Mouse (Mus musculus) left cerebral cortex, adult 18-20 months (tissue): ENCODE measurements around the gene Whamm. TPM values are rescaled to one million over a fixed set of nuclear protein-coding genes. Genes with fewer than 3 reads are reported as not detected.

Experiments used
- DNase-seq, 2 experiments: peaks; one replicate each; pipeline ENCODE4 v3.0.0; 2021 to 2022; ENCODE audit warnings: low spot score in 2 of 2, mixed read lengths in 1 of 2
- total RNA-seq, 2 experiments: library from RNA; stranded (reverse); gene quantifications; 2 replicates each; pipeline ENCODE4 v1.2.3; 2021

Whamm gene
- total RNA-seq, 2 experiments from 2014 or later: 15.1 to 17.5 TPM

DNA sequence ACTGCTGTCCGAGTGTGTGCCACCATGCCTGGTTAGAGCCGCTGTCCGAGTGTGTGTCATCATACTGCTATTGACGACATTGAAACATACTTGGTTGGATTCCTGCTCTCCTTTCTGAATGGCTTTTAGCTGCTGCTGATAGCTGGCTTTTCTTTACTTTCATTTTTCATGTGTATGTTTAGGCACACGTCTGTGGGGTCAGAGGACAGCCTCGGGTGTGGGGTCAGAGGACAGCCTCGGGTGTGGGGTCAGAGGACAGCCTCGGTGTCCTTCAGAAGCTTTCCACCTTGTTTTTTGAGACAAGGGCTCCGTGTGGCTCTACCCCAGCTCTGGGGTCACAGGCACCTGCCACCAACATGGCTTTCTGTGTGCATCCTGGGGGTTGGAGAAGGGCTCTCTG lies 21.6 kb downstream of the Whamm start:
- DNase-seq: no peak

DNA sequence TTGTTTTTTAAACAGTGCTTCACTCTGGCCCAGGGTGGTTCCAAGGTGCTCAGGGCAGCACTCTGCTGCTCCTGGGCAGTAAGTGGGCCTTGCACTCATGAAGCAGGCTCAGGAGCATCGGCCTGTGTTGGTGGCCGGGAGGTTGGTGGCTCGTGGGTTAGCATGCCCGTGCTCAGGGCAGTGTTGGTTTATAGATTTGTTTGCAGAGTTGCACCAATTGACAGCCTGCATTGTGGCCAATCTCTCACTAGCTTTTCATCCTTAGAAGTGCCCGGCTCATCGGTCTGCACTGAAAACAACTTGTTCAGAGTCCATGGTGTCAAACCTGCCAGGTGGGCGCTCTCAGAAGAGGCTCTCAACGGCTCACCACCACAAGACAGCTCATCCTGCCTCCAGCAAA lies 22.3 kb downstream of the Whamm start:
- DNase-seq: no peak

DNA sequence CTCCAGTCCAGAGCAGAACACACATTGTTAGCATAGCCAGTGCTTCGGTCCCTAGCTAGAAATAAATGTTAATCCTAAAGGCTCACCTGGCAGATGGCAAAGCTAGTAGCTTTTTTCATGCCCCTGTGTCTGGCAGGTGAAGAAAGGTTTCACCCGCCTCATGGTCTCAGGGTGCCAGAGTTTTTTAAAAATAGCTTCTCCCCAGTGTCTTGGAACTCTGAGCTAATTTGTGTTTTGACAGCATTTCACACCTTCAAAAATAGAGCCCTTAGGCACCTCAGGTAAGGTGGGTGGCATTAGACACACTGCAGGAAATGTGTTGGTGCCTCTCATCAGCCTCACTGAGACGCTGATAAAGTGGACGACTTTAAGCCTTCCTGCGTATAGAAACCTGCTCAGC lies 24.0 kb downstream of the Whamm start:
- no peak for DNase-seq

DNA sequence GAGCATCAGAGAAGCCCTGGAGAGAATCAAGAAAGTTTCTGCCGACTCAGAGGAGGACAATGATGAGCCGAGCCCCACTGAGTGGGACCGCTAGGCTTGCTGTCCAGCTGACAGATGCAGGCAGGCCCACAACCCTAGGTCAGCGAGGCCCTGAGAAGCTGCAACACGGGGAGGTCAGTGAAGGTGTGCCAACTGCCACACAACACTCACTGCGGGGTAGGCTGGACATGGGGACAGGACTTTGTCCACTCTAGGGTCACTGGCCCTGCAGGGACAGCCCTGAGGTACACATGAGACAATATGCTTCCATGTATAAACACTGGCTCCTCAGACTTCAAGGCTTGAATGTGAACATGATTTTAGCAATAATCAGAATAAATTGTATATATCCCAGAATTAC lies 25.0 kb downstream of the Whamm start:
- no peak for DNase-seq

DNA sequence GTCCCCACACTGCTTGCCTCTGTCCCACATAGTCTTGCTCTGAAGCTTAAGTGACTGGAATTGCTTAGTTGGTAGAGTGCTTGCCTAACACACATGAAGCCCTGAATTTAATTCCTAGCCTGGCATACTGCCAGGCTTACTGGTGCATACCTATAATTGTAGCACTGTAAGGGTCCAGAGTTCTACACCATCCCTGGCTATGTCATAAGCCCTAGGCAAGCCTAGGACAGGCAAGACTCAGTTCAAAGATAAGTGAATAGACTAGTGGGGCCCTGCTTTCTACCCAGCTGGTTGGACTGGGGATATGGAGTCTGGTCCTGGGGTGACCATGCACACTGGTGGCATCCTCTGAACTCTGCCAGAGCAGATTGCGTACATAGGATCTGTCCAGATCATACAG lies 26.6 kb downstream of the Whamm start:
- no peak for DNase-seq

DNA sequence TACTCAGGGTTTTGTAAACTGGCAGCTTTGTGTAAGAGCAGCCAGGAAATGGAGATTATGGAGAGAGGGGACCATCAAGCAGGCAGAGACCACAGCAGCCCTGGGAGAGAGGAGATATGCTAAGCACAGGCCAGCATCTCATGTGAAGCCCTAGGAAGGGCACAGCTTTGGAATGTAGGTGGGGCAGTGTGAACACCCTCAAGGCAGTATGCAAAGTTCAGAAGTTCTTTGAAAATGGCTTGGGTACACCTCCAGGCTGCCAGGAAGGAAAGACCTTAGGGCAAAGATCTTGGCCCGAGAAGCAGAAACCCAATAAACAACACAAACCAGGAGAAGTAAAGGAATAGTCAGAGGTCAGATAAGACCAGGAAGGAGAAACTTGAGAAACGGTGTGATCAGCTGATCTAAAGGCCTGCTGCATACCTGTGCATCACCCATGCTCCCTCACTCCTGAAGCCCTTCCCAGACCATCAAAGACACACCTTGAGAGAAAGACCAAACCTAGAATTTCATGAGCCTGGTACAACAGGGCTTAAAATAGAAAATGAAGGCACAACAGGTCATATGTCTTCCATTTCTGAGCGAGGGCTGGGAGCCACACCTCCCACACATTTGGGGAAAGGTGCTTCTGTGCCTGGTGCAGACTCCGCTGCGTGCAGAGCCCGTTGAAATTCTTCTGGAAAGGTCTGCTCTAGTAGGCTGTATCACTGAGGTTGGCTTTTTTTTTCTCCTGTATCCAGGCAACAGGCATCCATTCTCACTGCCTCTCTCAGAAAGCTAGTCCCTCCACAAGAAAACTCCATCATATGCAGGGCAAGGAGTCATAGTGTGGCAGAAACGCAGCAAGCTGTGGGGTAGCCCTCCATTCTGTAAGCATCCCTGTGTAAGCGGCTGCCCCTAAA lies 28.6 kb downstream of the Whamm start:
- peak in 1 of 2 experiments; percentile 33 for DNase-seq

DNA sequence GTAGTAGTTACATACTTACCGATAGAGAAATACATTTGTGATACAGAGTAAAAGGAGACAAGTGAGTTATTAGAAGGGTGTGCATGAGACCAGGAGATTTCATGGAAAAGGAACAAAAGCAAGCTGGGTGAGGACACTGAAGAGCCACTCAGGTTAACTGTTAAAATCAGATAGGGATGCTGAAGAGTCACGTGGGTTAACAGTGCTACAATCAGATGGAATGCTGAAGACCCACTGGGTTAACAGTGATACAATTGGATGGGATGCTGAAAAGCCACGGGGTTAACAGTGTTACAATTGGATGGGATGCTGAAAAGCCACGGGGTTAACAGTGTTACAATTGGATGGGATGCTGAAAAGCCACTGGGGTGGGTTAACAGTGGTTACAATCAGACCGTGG lies 33.9 kb downstream of the Whamm start:
- no peak for DNase-seq

DNA sequence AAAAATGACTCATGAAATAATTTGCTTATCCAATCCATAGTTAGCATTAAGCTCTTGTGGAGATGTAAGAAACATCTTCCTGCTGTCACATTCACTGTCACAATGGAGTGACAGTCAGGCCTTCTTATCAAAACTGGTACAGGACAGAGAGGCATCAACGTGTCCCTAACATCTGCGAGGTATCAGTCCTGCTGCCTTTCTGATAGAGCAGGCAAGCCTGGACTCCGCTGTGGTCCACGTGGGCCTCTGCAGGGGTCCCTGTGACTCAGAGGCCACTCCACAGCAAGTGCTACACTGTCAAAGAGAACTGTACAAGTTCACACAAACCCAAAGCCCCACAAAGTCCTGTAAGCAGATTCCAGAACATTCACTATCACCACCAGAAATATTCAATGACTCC lies 34.4 kb downstream of the Whamm start:
- no peak for DNase-seq

DNA sequence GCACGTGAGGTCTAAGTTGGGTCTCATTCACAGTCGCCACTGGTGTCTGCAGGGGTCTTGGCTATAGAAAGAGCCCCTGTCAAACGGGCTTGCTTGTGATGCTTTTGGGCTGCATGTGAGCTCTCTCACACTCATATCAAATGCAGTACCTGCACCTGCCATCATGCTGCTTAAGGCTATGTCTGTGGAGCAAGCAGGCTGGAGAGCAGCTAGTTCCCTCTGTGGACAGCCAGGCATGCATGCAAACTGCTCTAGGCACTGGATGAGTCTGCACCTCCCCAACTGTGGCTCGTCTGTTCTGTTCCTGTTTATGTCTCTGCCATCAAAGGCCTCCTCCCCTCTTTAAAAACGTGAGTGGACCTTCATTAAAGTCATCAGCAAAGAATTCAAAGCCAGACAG lies 35.4 kb downstream of the Whamm start:
- no peak for DNase-seq

DNA sequence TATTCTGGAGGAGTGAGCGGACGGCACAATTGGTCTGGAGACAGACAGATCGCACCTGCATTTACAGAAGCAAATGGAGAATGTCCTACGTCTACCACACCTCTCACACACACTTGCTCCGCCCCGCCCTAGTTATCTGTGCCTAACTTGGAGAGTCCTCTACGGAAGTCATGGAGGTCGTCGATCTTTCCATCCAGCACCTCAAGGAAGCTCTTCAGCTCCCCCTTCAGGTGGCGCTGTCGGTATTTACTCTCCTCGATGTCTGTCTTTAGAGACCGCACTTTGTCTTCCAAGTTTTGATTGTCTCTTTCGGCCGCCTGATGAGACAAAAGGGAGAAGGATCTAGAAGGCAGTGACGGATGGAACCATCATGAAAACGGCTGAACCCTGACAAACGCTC lies 39.1 kb downstream of the Whamm start:
- DNase-seq: no peak

DNA sequence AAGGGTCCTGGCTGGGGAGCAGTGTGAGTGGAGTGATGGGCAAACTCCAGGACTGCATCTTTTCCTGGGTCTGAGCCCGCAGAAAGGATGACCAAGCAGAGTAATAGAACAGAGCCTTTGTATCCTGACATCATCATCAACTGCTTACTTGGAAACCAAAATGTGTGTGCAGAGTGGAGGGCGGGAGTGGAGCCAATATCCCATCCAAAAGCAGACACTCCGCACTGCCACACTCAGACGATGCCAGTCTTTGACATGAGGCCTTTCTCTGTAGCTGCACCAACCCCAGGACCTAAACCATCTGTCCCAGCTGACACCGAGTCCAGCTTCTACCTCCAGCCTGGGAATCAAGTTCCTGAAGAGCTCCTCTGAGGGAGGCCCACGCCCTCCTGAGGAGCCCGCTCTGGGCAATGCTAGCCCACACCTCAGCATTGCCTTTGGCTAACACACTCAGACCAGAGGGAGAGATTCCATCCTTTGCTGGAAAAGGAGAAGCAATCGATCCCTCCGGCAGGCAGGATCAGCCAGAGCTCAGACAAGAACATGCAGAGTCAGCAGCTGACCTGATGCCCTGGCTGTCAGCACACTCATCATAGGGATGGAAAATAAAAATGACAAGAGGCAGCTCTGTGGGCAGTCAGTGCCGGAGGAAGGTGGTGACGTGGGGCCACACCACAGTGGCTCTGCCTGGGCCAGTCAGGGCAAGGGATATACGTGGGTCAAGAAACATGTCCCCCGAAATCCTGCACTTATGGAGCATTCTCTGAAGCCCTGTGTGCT lies 42.0 kb downstream of the Whamm start:
- no peak for DNase-seq

DNA sequence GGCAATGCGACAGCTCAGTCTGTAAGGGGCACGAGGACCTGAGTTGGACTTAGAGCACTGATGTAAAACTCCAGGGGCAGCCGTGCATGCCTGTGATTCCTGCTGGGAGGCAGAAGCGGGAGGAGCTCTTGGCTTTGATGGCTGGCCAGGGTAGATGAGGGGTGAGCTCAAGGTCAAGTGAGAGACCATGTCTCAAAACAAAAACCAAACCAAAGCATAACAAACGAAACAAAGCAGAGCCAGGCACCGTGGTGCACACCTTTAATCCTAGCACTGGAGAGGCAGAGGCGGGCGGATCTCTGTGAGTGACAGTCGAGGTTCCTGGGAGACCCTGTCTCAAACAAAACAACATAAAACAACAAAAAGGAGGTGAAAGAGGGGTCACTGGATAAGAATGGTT lies 44.0 kb downstream of the Whamm start:
- DNase-seq: no peak

DNA sequence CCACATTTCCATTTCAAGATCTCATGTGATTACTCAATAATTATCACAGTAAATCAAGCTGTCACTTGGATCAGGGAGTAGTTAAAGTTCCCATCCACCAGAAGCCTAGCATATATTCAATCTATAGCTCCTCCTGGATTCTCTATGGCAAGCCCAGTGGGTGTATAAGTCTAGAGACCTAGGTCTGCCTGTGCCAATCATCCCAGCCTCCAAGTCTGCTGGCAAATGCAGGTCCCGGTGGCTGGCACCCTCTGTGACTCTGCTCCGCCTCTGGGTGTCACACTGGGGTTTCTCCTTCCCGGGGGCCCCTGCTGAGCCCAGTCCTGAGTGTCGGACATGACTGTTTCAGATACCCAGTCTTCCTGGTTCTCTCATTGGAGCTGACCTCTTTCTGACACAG lies 51.7 kb downstream of the Whamm start:
- DNase-seq: no peak

DNA sequence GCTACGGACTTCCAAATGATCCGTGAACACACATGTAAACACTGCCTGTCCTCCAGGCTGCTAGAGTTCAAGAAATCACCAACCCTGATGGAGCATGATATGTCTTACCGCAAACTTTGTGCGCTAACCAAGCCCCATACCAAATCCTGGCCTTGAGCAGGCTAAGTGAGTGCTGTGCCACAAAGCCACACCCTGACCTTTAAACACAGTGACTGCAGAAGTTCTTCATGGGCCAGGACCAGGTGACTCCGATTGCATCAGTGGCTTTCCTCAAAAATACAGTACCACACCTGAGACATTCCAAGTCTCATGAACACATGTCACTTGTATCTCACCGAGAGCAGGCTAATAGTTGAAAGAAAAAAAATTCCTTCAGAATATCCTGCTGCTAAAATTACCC lies 52.7 kb downstream of the Whamm start:
- DNase-seq: no peak

DNA sequence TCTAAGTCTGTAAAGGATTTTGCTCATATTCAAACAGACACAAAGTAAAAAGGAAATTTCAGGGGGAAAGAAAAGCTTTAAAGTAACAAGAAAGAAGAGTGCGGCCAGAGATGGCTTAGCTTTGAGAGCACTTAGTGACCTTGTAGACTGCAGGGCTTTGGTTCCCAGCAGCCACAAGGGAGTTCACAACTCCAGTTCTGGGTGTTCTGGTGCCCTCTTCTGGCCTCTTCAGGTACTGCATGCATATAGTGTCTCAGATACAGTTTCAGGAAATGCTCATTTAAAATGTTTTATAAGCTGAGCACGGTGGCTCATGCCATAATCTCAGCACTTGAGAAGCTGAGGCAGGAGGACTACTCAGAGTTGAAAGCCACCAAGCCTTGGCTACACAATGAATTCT lies 55.4 kb downstream of the Whamm start:
- DNase-seq: no peak

DNA sequence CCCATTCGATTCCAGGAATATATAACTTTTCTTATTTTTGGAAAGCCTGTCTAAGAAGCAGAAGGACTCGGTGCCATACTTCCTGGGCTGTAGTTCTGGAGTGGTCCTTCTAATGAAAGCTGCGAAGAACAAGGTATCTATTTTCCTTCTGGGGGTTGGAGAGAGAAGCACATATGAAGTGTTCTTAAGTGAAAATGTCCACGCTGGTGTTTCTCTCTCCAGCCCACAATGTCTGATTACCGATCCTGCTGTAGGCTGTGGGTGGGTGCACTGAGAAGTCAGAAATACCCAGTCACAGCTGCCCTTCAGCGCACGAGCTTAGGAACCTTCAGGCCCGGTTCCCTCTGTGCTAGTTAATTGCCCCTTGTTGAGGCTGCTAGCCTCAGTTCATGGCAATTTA lies 60.2 kb downstream of the Whamm start:
- peak; percentile 28 to 52 for DNase-seq

DNA sequence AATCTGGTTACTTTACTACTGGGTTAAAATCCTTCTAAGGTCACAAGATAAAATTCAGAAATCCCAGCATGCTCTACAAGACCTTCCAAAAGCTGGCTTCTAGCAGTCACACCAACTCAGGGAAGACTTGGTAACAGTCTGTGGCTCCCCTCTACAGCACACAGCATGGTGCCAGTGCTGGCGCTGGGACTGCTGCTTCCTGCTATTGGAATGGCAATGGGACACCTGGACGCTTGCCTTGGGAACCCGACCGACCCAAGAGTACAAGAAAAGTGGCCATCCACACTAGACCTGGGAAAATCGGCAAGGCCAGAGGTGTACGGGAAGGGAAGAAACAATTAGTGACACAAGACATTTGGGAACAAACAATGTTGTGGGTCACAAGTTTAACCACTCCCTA lies 61.5 kb downstream of the Whamm start:
- DNase-seq: no peak

DNA sequence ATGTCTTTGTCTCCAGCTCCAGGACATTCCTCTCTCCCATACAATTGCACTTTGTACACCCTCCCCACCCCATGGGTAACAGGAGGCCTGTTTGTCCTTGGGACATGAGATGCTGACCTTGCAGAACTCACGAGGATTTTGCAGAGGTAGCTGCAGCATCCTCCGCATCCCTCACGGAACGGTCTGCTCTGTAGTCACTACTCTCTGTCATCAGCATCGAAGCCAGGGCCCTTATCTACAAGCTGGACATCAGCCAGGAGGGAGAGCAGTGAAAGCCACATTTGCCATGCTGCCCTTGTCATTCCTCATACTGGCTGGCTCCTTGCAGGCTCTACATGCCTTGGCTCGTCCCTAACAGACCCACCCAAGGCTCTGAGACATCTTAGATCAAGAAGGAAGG lies 70.0 kb downstream of the Whamm start:
- DNase-seq: no peak

DNA sequence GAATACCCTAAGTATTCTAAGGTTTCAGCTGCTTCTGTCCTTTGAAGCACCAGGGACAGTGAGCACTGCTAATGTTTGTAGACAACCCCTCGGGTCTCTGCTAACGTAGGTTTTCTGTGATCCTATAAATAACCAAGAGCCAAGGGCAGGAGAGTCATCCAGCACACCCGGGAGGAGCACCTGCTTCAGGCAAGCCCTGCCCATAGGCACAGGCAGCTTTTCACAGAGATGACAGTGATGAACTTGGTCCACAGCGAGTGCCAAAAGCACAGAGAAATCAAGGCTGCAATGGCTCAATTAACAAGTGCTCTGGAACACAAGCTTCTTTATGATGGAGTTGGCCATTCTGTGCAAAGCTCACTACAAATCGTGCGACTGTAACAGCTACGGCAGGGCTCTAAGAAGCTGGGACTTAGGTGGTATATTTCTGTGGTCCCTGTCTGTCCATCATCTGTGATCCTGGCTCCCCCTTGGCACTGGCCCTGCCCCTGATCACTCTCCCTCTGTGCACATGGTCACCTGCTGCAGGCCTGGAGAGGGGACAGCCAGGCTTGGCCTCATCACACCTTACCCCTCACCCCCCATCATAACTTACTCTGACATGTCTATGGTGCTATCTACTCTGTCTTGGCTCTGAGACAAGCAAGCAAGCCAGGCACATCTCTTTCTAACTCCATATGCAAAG lies 73.6 kb downstream of the Whamm start:
- no peak for DNase-seq
